Mouse (Mus musculus) colon, adult 2 months (tissue): ENCODE data around the gene Bmp3. TPM values are rescaled to one million over a fixed set of nuclear protein-coding genes. Genes with fewer than 3 reads are reported as not detected.

Experiments
- polyA plus RNA-seq: library from polyadenylated mRNA; depleted of rRNA; stranded (reverse); fragments of >200 nt; gene quantifications from 2 replicates; pipeline ENCODE4 v1.2.3, GENCODE M21; 2012; rRNA removed

Gene Bmp3
- 29.6 and 46.2 TPM in 2 replicates for polyA plus RNA-seq

GRCm38 (mm10) chr5:98854264-98854626, at the start of gene Bmp3:
Bmp3 (plus strand) TSS chr5:98854415.

Other genes with a start within 250 kb of the Bmp3 start
- gene Prkg2, start 182.9 kb downstream of the Bmp3 start, polyA plus RNA-seq: 2.2 and 3.7 TPM in 2 replicates